In the genomic region with DNA sequence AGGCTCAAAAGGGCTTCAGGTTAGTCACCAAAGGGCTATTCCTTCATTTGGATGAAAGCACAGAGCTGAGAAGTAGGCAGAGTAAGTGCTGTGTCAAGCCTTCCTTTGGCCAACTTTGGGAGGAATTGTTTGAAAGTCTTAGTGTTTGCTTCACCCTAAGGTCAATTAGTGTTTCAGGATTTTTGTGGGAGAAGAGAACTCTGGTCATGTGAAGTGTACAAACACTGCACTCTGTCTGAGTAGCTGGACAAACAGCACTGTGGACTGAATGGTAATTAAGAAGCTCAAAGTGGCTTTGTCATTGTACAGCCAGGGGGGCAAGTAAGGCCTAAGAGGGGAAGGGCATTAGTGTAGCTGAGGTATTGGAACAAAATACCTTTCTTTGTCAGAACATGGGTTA, we compare ENCODE assay signal across 22 mouse cellular contexts. TPM values are rescaled to one million over a fixed set of nuclear protein-coding genes. Genes with fewer than 3 reads are reported as not detected.
"Had no signal": no experiment of that assay in that cellular context is flagged by ENCODE, and none has a peak within 500 bp of the region (broad histone marks: within the 10 kb centered on the region; RNA-seq: fewer than 3 reads in every experiment).

No protein-coding gene starts in this region.

- H3K4me3 ChIP-seq: left cerebral cortex, adult 2 months; limb, embryonic 12.5 days; limb, embryonic 15.5 days; midbrain, embryonic 12.5 days; midbrain, embryonic 15.5 days; neural tube, embryonic 12.5 days had no signal

- H3K27me3 ChIP-seq: limb, embryonic 12.5 days; limb, embryonic 15.5 days; midbrain, embryonic 12.5 days; midbrain, embryonic 15.5 days; neural tube, embryonic 12.5 days had no signal

- ATAC-seq: inflammation-experienced regulatory T-cells, adult 6 months; intestine, embryonic 16.5 days; liver, postnatal 0 days; midbrain, embryonic 15.5 days had no signal

- H3K4me1 ChIP-seq: limb, embryonic 12.5 days; limb, embryonic 15.5 days; midbrain, embryonic 12.5 days; midbrain, embryonic 15.5 days; neural tube, embryonic 12.5 days had no signal

- H3K9me3 ChIP-seq: limb, embryonic 12.5 days; limb, embryonic 15.5 days; midbrain, embryonic 12.5 days; midbrain, embryonic 15.5 days; neural tube, embryonic 12.5 days had no signal

- H3K36me3 ChIP-seq: limb, embryonic 12.5 days; limb, embryonic 15.5 days; midbrain, embryonic 12.5 days; midbrain, embryonic 15.5 days; neural tube, embryonic 12.5 days had no signal

- H3K27ac ChIP-seq: kidney, postnatal 0 days; left cerebral cortex, adult 2 months; limb, embryonic 12.5 days; limb, embryonic 15.5 days; liver, embryonic 14.5 days; midbrain, embryonic 12.5 days; midbrain, embryonic 15.5 days; neural tube, embryonic 12.5 days had no signal

- H3K4me2 ChIP-seq: limb, embryonic 12.5 days; limb, embryonic 15.5 days; liver, embryonic 11.5 days; midbrain, embryonic 12.5 days; midbrain, embryonic 15.5 days; neural tube, embryonic 12.5 days had no signal

- DNase-seq: kidney, adult 2 months; kidney, postnatal 25 days; layer of hippocampus, postnatal 36 days; liver, postnatal 0 days; retina, postnatal 1 day; thymus, adult 18-20 months; thymus, postnatal 36 days had no signal

- H3K9ac ChIP-seq: limb, embryonic 12.5 days; limb, embryonic 15.5 days; liver, embryonic 14.5 days; liver, postnatal 0 days; midbrain, embryonic 12.5 days; midbrain, embryonic 15.5 days; neural tube, embryonic 12.5 days had no signal

RNA-seq across cellular contexts. Expression of gene Ifit1bl2, which starts 9.1 kb away (rescaled TPM):
- total RNA-seq: megakaryocyte-erythroid progenitor cell, adult 5-6 weeks had no signal
- polyA plus RNA-seq: liver, embryonic 11.5 days; midbrain, embryonic 12.5 days; testis, adult 2 months had no signal

RNA-seq across cellular contexts. Expression of gene Ifit3b, which starts 23.7 kb away (rescaled TPM):
- total RNA-seq: megakaryocyte progenitor cell, adult 5-6 weeks; megakaryocyte-erythroid progenitor cell, adult 5-6 weeks had no signal
- polyA plus RNA-seq: liver, embryonic 11.5 days had no signal

RNA-seq across cellular contexts. Expression of gene Ifit1bl1, which starts 29.7 kb away (rescaled TPM):
- total RNA-seq: megakaryocyte-erythroid progenitor cell, adult 5-6 weeks had no signal
- polyA plus RNA-seq: kidney, embryonic 14.5 days; testis, adult 2 months had no signal
